Mouse (Mus musculus) CD4-positive naive resting alpha-beta T cell, adult 76 days (primary cell): Measurements from ENCODE around the gene Olfr1497. TPM values are rescaled to one million over a fixed set of nuclear protein-coding genes. Genes with fewer than 3 reads are reported as not detected.

Experiments
- total RNA-seq: library from RNA; stranded (reverse); gene quantifications from one replicate; pipeline ENCODE4 v1.2.4, GENCODE M21; 2023

Gene Olfr1497
- total RNA-seq, result not detected

GRCm38 (mm10) chr19:13798102-13798501 is at the start of gene Olfr1497:
Gene Olfr1497 (minus strand): TSS chr19:13798202.

GRCm38 (mm10) chr19:13830388-13830787 is 32.4 kb upstream of the Olfr1497 start, which contains the start of gene Olfr1500:
Gene Olfr1500 (minus strand): TSS chr19:13830488.

DNA sequence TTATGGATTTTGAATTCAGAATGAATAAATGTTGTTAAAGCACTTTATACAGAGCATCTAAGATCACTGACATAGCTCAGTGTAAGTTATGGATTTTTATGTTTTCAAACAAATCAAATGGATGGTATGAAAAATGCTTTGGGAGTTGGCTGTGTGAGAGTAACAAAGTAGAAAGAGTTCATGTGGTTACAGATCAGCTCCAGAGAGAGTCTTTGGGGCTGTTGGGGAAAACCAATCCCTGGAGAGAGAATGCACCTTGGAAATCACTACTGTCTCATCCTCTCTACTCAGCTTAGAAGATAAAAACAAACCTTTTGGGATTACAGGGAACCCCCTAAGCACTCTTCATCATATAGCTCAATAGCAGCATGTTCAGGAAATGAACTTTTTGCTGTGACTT is 21.3 kb upstream of the Olfr1497 start, which contains the start of gene Olfr1499:
Gene Olfr1499, minus strand, starts transcription at position 101 of the 400 bp plus-strand sequence.

DNA sequence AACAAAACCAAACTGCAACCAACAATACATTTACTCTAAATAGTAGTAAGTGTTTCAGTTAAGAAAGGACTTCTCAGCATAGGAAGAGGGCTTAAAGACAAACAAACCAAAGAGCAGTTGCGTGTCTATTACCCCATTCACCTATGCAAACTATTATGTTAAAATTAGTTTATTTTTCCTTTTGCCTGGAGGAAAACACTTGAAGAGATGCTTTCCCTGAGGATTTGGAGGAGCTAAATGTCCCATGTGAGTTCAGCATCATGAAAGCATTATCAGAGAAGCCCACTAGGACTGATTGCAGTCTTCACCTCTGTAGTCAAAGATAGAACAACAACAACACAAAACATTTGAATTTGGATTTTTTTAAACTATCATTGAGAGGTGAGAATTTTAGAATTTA is 20.4 kb downstream of the Olfr1497 start, which contains the start of gene Olfr1496:
Gene Olfr1496, plus strand, starts transcription at position 301 of the 400 bp plus-strand sequence.

DNA sequence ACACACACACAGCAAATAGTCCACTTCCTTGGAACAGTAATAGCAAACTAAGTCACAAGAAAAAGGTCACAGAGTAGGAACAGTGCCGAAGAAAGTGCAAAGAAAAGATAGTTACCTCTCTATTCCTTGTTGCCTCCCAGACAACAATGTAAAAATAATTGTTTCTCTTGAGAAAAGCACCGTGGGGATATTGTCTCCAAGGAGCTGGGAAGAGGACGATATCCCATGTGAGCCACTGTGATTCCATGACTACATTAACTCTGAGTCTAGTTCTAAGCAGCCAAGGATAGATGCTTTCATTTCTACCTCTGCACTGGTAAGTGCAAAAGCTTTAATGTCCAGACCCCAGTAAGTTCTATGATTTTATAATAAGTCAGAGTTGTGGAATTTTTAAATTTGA is 33.7 kb downstream of the Olfr1497 start, which contains the start of gene Olfr1495:
Gene Olfr1495, plus strand, starts transcription at position 301 of the 400 bp plus-strand sequence.

Other genes starting within 250 kb of the Olfr1497 start
- not detected for gene Olfr1484, start 214.7 kb downstream of the Olfr1497 start, total RNA-seq
- not detected for gene Olfr1487, start 180.8 kb downstream of the Olfr1497 start, total RNA-seq
- gene Olfr1489, start 166.6 kb downstream of the Olfr1497 start, total RNA-seq, result not detected
- gene Olfr1490, start 147.1 kb downstream of the Olfr1497 start, total RNA-seq, result not detected
- not detected for gene Olfr1491, start 100.9 kb downstream of the Olfr1497 start, total RNA-seq
- gene Olfr1493-ps1, start 74.9 kb downstream of the Olfr1497 start, total RNA-seq, result not detected
- not detected for gene Olfr1494, start 58.5 kb downstream of the Olfr1497 start, total RNA-seq
- gene Olfr1495, start 33.6 kb downstream of the Olfr1497 start, total RNA-seq, result not detected
- not detected for gene Olfr1496, start 20.3 kb downstream of the Olfr1497 start, total RNA-seq
- not detected for gene Olfr1499, start 21.2 kb upstream of the Olfr1497 start, total RNA-seq
- not detected for gene Olfr1500, start 32.3 kb upstream of the Olfr1497 start, total RNA-seq
- not detected for gene Olfr1501, start 52.5 kb upstream of the Olfr1497 start, total RNA-seq
- not detected for gene Olfr1502, start 63.6 kb upstream of the Olfr1497 start, total RNA-seq
- gene Olfr1504, start 99.7 kb upstream of the Olfr1497 start, total RNA-seq, result not detected
- not detected for gene Olfr1505, start 115.3 kb upstream of the Olfr1497 start, total RNA-seq